Mouse (Mus musculus) stomach, postnatal 0 days (tissue): Measurements from ENCODE around the gene Klhl11. TPM values are rescaled to one million over a fixed set of nuclear protein-coding genes. Genes with fewer than 3 reads are reported as not detected.
A peak's percentile ranks its signal among the peaks of the same experiment; 100 is the strongest.

Experiments used
- ATAC-seq: fragments of 200-750 bp; cut with Nextera tagmentation; 2 replicates; pipeline ENCODE4 v1.8.0; 2017; ENCODE audit not compliant: low FRiP score, low TSS enrichment
- DNase-seq: peaks from one replicate; pipeline ENCODE4 v3.0.0-alpha.2; 2016; ENCODE audit warnings: low spot score
- H3K27ac ChIP-seq: fragments of 300-500 bp; sonication (generic); replicated peaks from 2 replicates; pipeline ENCODE4 v1.5.1; 2014; ENCODE audit warnings: mild to moderate bottlenecking, control low read depth
- H3K27me3 ChIP-seq: fragments of 300-500 bp; sonication (generic); 2 replicates; pipeline ENCODE4 v1.6.1; 2014; ENCODE audit warnings: low read length; ENCODE audit not compliant: control insufficient read depth, insufficient read depth
- H3K36me3 ChIP-seq: fragments of 300-500 bp; sonication (generic); 2 replicates; pipeline ENCODE4 v1.6.1; 2014; ENCODE audit warnings: low read length, mixed read lengths; ENCODE audit not compliant: control insufficient read depth, insufficient read depth
- H3K4me1 ChIP-seq: fragments of 300-500 bp; sonication (generic); replicated peaks from 2 replicates; pipeline ENCODE4 v1.6.1; 2014; ENCODE audit warnings: antibody characterized with exemption; ENCODE audit not compliant: control insufficient read depth, insufficient read depth
- H3K4me2 ChIP-seq: fragments of 300-500 bp; sonication (generic); replicated peaks from 2 replicates; pipeline ENCODE4 v1.6.1; 2014; ENCODE audit warnings: low read depth, mild to moderate bottlenecking, control low read depth, moderate library complexity
- H3K4me3 ChIP-seq: fragments of 300-500 bp; sonication (generic); 2 replicates; pipeline ENCODE4 v1.5.1; 2014; ENCODE audit warnings: low read depth, low read length, control low read depth
- H3K9ac ChIP-seq: fragments of 300-500 bp; sonication (generic); 2 replicates; pipeline ENCODE4 v1.6.1; 2014; ENCODE audit warnings: mild to moderate bottlenecking, low read length, control low read depth, mixed read lengths
- H3K9me3 ChIP-seq: fragments of 300-500 bp; sonication (generic); 2 replicates; pipeline ENCODE4 v1.6.1; 2016; ENCODE audit warnings: low read length; ENCODE audit not compliant: control insufficient read depth
- CTCF ChIP-seq: IDR thresholded peaks from 2 replicates; pipeline ENCODE4 v1.5.1; 2016; ENCODE audit warnings: antibody characterized with exemption, low read depth, mild to moderate bottlenecking, moderate library complexity
- EP300 ChIP-seq: optimal IDR thresholded peaks from 2 replicates; pipeline ENCODE3; 2016; ENCODE audit warnings: antibody characterized with exemption
- WGBS: fragments of 180-500 bp; shearing (Covaris S2); extraction: QIAGEN DNeasy Blood & Tissue Kit; methylation state at CpG from one replicate; pipeline ENCODE4 v1.1.7; 2014; 5-methylcytosine and 5-hydroxymethylcytosine counted together
- polyA plus RNA-seq: library from polyadenylated mRNA; unstranded; fragments of >200 nt; fragmentation: Nextera tagmentation; extraction: Ambion mirVana; gene quantifications from 2 replicates; pipeline ENCODE4 v1.2.1, GENCODE M21; 2015

The Klhl11 gene
- polyA plus RNA-seq, 1 experiment from 2014 or later, result 3.3 TPM

GRCm38 (mm10) chr11:100484461-100484860 lies 11.9 kb upstream of the Klhl11 start:
- no peak overlapping the region for H3K9ac ChIP-seq
- no peak overlapping the region for H3K27ac ChIP-seq
- no peak overlapping the region for H3K4me3 ChIP-seq
- ATAC-seq, result no peak
- WGBS, result 93% methylated on average over 3 of the region's 3 CpGs
- H3K9me3 ChIP-seq, result no peaks in the 10 kb centered on the region
- H3K27me3 ChIP-seq, result no peaks in the 10 kb centered on the region
- TF ChIP-seq CTCF (no peak), EP300 (no peak)
- H3K4me1 ChIP-seq, result no peaks in the 10 kb centered on the region
- H3K4me2 ChIP-seq, result no peak overlapping the region
- DNase-seq, result no peak
- peaks cover 45% of the 10 kb centered on the region for H3K36me3 ChIP-seq

GRCm38 (mm10) chr11:100479152-100479551 lies 6.6 kb upstream of the Klhl11 start:
- DNase-seq (no peak), ATAC-seq (no peak)
- H3K36me3 ChIP-seq, result peaks cover 40% of the 10 kb centered on the region
- no peak for TF ChIP-seq EP300
- no peak for TF ChIP-seq CTCF
- no peak overlapping the region for H3K27ac ChIP-seq
- H3K27me3 ChIP-seq, result no peaks in the 10 kb centered on the region
- 60% methylated on average over 7 of the region's 7 CpGs for WGBS
- H3K4me3 ChIP-seq, result no peak overlapping the region
- no peak overlapping the region for H3K4me2 ChIP-seq
- no peak overlapping the region for H3K9ac ChIP-seq
- no peaks in the 10 kb centered on the region for H3K4me1 ChIP-seq
- H3K9me3 ChIP-seq, result no peaks in the 10 kb centered on the region

- ATAC-seq, result no peak
- 0 out of 2 replicates have a peak, but pooled peaks cover under 1% of the 10 kb centered on the region for H3K4me1 ChIP-seq
- H3K27ac ChIP-seq, result no peak overlapping the region
- no peaks in the 10 kb centered on the region for H3K27me3 ChIP-seq
- DNase-seq, result no peak
- no peaks in the 10 kb centered on the region for H3K9me3 ChIP-seq
- H3K36me3 ChIP-seq, result peaks cover 25% of the 10 kb centered on the region
- H3K4me3 ChIP-seq, result no peak overlapping the region
- H3K4me2 ChIP-seq, result no peak overlapping the region
- no peak overlapping the region for H3K9ac ChIP-seq
- WGBS, result 77% methylated on average over 5 of the region's 5 CpGs
- TF ChIP-seq CTCF (no peak), EP300 (no peak)
These were observed 3.7 kb upstream of the Klhl11 start for GRCm38 (mm10) chr11:100476281-100476680.

GRCm38 (mm10) chr11:100472935-100473295 lies 374 bp upstream of the Klhl11 start:
- TF ChIP-seq CTCF (no peak), EP300 (no peak)
- H3K27ac ChIP-seq, result no peak overlapping the region
- H3K4me2 ChIP-seq, result no peak overlapping the region
- DNase-seq, result no peak
- peak overlapping the region; percentile 77 for H3K4me3 ChIP-seq
- H3K27me3 ChIP-seq, result no peaks in the 10 kb centered on the region
- peaks cover 6% of the 10 kb centered on the region; the same call in 1 of the 2 replicates for H3K36me3 ChIP-seq
- H3K4me1 ChIP-seq, result 0 out of 2 replicates have a peak, but pooled peaks cover 3% of the 10 kb centered on the region
- 34% methylated on average over 5 of the region's 5 CpGs for WGBS
- no peak overlapping the region for H3K9ac ChIP-seq
- no peaks in the 10 kb centered on the region for H3K9me3 ChIP-seq
- ATAC-seq, result peak; percentile 48; the same call in 1 of the 2 replicates

GRCm38 (mm10) chr11:100471352-100472196 lies 967 bp downstream of the Klhl11 start:
- ATAC-seq, result no peak
- Histone ChIP-seq H3K27me3 (no peaks in the 10 kb centered on the region), H3K4me3 (peak overlapping the region; percentile 77), H3K4me1 (0 out of 2 replicates have a peak, but pooled peaks cover 3% of the 10 kb centered on the region), H3K4me2 (peak overlapping the region; percentile 99), H3K36me3 (0 out of 2 replicates have a peak, but pooled peaks cover 3% of the 10 kb centered on the region), H3K27ac (peak overlapping the region; percentile 86), H3K9me3 (no peaks in the 10 kb centered on the region), H3K9ac (peak overlapping the region; percentile 86)
- 3% methylated on average over 30 of the region's 30 CpGs for WGBS
- TF ChIP-seq CTCF (no peak), EP300 (no peak)
- DNase-seq, result no peak

- no peak overlapping the region for H3K4me3 ChIP-seq
- H3K27ac ChIP-seq, result no peak overlapping the region
- peaks cover 4% of the 10 kb centered on the region; the same call in 1 of the 2 replicates for H3K36me3 ChIP-seq
- H3K4me1 ChIP-seq, result no peaks in the 10 kb centered on the region
- H3K27me3 ChIP-seq, result no peaks in the 10 kb centered on the region
- no peak overlapping the region for H3K4me2 ChIP-seq
- DNase-seq (no peak), ATAC-seq (no peak)
- H3K9me3 ChIP-seq, result no peaks in the 10 kb centered on the region
- WGBS, result 62% methylated on average over 1 of the region's 1 CpGs
- TF ChIP-seq EP300, result no peak
- no peak for TF ChIP-seq CTCF
- no peak overlapping the region for H3K9ac ChIP-seq
These were observed 6.7 kb downstream of the Klhl11 start for GRCm38 (mm10) chr11:100465833-100466232.
